Mouse (Mus musculus) retina, postnatal 7 days (tissue): ENCODE results near the gene Ttpal.

ENCODE experiments used
- DNase-seq: peaks from one replicate; pipeline ENCODE4 v3.0.0-alpha.2; 2012; ENCODE audit warnings: low read depth, low spot score

The Ttpal gene

DNA sequence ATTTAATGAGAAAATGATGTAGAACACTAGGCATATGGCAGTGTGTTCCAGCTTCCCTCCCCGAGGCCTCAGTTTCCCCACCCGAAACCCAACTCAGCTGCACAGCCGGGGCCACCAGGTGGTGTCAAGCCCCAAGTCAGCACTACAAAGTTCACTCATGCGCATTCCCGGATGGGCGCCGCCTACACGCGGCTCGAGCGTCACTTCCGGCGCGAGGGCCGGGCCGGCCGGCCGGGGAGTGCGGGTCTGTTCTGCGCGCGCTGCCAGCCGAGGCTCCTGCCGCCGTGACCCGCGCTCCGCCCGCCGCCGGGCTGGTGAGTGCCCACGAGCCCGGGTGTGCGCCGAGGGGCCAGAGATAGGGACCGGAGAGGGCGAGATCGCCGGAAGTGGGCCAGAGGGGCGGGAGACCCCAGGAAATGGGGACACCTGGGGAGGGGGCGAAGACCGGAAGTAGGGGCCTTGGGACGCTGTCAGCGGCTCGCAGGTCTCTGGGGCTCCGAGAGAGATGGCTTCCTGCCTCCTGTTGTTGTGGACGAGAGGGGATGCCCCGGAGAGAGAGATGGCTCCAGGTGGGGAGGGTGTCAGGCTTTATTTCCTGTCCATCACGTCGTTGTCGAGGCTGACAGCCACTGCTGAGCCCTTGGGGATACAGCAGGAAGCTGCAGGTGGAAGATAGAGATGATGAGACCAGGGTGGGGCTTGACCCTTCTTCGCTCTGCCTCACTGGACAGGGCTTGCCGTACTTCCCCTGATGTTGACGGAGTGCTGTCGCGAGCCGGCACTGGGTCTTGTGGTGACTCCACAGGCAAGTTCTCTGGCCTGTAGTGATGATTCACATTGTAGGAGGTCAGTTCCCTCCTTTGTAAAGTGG lies at the start of gene Ttpal:
Gene Ttpal (plus strand): TSS at position 214 of the 871 bp plus-strand sequence.
- DNase-seq = peak; percentile 83

DNA sequence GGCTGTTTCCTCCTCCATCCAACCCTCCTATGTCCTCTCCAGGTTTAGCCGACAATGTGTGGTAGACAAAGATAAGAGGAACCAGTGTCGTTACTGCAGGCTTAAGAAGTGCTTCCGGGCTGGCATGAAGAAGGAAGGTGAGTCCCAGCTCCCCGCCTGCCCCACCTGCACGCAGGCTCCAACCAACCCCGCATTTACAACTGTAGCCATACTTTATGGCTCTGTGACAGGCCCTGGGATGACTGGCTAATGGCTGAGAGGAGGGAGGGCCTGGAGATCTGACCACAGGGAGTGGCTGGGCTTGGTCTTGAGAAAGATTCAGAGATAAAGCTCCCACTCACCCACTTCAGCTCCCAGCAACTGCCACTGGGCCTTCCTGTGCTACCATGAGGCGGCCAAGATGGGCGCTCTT lies 49.6 kb upstream of the Ttpal start:
- DNase-seq = no peak

DNA sequence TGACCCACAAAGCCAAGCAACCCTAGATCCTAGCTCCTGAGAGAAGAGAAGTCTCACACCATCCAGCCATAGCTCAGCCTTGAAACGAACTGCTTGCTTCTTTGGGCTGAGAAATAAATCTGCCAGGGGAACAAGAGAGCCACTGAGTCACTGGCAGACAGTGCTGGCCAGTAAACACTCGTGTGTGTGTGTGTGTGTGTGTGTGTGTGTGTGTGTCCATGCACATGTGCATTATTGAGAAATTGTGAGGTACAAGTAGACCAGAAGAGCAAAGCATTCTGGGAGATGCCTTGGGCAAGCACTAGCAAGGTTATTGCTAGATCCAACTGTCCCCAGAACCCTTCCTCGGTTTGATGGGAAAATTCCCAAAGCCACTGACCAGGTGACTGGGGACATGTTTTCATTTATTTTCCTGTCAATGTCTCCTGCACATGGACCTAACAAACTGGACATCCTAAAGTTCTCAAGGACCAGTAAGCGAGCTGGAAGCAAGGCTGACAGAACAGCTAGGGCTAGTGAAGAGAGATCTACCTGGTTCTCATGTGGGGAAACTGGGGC lies 47.6 kb upstream of the Ttpal start:
- DNase-seq = no peak

DNA sequence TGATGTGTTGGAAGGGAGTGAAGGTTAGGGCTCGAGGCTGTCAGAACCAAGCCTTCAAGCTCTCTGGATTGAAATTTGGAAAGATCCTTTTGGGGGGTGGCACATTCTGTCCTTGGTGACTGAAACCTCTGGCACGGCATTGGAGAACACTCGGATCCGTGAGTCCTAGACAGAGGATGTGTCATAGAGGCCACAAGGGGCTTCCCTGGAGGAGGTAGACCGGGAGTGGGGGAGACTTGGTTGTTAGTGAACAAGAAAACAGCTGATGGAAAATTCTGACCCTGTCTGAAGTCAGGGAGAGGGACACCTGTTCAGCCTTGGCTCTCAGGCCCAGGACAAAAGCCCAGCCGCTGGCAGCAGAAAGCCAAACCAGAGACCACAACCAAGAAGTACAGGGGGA lies 47.1 kb upstream of the Ttpal start:
- no peak for DNase-seq

DNA sequence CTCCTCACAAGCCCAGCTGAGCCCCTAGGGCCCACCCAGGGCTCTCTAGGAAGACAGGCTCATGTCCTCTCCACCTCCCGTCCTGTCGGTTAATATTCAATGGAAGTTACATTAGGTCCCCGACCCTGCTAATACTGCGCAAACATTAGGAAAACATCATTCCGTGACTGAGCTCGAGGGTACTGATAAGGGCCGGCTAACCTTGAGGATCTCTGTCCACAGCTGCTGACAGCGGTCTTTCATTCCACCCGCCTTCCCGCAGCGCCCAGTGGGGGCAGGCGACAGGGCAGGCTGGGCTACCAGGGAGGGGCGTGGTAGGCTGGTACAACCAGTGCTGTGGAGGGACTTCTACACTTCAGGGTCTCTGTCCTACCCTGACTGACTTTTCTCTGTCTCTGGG lies 46.7 kb upstream of the Ttpal start:
- DNase-seq = no peak

DNA sequence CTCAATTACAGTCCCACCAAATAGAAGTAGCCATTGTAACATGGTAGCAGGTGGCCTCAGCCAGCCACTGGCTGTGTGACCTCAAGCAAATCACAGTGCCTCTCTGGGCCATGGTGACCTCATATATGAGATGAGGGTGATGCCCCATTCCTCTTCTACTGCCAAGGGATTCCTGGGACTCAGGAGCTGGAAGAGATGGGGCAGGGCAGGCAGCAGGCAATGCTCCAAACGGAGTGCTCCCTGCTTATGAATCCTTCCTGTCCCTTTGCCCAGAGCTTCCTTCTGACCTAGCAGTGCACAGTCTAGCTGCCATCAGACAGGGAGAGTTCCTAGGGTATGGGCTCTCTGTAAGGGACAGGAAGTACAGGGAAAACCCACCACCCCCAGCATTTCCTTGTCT lies 43.6 kb upstream of the Ttpal start:
- DNase-seq = no peak

DNA sequence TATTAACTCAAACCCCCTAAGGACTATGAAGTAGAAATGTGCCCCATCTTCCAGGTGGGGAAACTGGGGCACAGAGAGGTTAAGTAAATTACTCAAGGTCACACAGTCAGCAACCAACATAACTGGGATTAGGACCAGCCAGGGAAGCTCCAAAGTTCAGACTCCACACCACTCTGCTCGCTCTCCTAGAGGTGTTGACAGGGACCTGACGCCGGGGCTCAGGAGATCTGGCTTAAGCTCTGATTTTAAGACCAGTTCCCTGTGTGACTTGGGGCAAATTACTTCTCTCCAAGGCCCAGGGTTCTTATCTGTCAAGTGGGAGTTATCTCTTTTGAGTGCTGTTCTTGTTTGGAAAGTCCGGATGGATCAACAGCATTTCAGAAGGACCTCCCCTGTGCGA lies 42.9 kb upstream of the Ttpal start:
- no peak for DNase-seq

DNA sequence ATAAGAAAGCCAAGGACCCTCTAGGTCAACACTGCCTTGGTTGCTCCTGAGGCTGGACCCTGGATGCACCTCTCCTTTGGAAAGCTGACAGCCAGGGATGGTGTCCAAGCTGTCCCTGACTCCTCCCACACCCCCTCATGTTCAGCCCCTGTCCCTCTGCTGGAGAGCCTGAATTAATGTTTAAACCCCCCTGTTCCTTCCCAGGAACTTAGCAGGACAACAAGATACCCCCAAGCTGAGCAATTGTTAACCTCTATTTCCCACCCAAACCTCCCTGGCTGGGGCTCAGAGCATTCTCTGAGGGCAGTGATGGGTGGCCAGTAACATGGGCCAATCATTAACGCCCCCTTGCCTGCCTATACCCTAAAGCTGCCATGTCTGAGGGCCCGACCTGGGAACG lies 41.9 kb upstream of the Ttpal start:
- DNase-seq = no peak

DNA sequence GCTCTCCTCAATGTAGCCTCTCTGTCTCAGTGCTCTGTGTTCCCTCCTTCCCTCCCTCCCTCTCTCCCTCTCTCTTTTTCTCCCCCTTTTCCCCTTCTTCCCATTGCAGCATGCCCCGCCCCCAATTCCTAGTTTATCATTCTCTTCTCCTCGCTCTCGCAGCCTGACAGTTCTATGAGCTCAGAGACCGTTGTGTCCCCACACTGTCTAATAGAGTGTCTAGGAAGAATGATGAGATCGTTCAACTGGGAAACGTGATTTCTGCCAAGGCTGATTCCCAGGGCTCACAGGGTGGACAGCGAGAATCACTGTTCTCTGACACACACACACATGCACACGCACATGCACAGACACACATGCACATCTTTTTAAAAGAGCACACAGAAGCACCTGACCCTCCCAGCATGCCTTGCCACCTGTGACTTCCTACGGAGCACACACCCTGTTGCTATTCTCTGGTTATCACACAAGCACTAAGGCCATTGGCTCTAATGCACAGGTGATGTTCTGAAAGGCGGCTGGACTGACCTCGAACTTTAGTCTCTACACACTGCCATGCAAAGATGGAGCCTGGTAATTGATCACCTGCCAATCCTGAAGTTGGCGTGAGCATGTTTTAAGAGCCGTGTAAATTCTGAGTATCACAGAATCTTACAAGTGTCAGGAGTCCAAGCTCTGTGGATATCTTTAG lies 40.7 kb upstream of the Ttpal start:
- no peak for DNase-seq

DNA sequence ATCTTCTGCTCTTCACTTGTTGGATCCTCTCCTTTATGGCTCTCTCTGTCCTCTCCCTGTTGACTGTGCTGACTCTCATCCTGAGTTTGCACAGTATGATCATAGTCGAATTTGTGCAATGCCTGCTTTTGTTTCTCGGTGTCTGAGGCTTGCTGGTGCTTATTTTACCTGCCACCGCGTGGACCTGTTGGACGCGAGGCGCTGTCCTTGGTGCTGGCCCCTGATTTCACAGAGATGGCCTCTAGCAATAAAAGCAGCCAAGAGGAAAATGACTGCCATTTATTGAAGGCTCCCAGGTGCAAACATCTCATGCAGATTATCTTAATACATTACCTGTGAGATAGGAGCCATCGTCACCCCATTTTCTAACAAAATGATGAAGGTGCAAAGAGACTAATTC lies 37.5 kb upstream of the Ttpal start:
- no peak for DNase-seq

DNA sequence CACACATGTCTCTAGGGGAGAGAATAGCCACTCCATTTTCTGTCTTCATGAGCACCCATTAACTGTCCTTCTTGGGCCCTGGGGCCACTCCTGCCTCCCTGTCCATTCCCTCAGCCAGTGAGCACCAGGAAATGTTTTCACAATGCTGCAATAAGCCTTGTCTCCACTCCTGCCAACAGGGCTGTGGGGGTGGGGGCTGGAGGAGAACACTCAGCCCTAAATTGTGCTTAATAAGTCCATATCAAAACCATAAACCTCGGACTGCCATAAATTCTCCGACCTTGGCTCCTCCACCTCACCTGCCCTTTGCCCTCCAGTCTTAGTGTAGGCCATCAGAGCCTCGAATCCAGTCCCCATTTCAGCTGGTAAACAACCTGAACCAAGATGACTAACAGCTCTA lies 27.8 kb upstream of the Ttpal start:
- DNase-seq = no peak

DNA sequence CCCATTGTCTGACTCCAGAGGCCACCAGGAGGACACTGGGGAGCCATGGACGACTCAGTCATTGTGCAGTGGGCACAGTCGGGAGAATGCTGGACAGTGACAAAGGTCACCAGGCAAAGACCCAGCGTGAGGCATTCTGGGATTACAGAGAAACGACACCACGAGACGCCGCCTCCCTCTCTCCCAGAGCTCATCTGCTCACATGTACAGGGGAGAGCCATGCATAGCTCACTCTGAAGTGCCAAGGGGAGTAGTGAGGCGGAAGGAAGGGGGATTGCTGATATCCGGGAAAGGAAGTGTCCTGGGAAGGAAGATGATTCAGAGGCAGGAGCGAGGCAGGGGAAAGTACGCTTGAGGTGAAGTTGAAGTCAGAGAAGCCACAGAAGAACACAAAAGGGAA lies 26.9 kb upstream of the Ttpal start:
- no peak for DNase-seq

DNA sequence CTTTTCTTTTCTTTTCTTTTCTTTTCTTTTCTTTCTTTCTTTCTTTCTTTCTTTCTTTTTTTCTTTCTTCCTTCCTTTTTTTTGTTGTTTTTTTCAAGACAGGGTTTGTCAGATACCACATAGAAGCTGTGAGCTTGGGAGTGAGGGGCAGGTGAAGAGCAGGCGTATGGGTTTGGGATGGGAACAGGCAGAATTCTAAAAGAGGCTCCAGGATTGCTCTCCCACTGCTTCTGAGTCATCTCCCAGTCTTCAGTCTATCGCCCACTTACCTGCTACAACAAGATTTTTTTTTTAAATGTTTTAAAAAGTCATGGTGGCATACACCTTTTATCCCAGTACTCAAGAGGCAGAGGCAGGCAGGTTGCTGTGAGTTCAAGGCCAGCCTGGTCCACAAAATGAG lies 24.1 kb upstream of the Ttpal start:
- DNase-seq = no peak

DNA sequence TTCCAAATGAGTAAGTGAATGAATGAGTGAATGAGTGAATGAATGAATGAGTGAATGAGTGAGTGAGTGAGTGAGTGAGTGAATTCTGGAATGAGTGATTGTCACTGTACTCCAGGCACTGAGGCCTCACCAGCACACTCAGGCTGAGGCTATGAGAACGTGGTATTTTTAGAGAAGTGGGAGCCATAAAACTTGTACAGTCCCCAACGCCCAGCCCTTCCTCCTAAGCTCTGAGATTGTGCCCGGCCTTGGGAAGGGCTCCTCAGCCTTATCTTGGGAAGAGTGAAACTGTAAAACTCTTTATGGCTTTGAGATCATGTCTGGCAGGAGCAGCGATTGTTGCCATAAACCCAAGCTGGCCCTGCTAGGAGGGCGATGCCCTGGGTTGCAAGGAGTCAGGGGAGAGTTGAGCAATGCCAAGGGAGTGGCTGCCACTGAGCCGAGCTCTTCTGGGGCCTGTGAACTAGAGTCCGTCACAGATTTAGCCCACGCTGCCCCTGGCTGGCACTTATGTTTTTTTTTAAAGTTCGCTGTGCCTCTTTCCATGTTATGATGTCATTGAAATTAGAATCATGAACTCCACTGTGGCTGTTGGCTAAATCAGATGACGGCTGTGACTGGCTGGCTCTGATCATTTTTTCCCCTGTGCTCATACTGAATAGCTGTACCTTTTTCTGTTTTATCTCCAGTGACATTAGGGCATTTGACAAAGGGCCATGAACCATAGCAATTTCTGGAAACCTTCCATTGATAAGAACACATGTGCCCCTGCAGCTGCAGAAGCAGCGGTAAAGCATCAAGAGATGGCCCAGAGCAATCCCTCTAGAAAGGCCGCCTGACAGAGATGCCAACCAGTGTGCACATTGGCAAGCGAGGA lies 21.8 kb upstream of the Ttpal start:
- DNase-seq = no peak

DNA sequence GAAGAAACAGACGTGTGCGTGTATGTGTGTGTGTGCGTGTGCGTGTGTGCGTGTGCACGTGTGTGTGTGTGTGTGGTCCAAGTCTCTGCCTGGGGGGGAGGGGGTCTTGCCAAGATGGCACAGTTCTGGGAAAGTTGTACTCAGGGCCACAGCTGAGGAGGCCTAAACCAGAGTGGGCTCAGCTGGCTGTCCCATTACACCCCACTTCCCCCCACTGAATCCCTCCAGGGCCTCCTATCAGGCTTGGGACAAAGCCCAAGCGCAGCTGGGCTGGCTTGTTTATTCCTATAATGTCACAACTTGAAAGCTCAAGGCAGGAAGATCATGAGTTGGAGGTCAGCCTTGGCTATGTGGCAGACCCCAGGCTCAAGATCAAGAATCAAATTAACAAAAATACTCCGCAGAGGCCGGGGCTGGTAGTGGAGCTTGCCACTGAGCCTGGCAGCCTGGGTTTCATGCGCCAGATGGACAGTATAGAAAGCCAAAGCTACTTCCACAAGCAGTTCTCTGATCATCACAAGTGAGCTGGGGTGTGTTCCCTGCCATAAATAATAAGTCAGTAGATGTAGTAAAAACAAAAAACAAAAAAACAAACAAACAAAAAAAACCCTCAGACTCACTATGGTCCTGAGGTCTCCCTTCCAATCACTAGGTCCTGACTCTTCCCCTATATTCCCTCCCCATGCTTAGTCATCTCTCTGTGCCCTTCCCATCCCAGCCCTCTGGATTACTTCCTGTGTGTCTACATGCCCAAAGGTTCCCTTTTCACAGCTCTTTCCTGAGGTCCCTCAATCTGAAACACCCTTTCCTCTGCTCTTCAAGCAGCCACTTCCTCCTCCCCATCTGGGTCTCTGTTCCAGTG lies 18.7 kb upstream of the Ttpal start:
- DNase-seq = no peak

DNA sequence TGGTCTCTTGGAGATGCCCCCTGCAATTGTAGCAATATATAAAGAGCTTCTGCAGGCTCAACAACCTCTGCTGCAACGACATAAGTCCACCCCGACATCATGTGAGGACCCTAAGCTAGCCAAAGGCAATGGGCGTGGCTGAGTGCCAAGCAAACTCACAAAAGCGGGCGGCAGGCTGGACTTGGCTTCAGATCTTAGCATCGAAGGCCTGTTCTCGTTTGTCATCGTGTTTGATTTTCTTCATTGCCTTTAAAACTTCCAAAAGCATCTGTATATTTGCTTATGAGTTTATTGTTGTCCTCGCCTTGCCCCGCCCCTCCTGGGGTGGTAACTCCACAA lies 18.1 kb upstream of the Ttpal start:
- no peak for DNase-seq

DNA sequence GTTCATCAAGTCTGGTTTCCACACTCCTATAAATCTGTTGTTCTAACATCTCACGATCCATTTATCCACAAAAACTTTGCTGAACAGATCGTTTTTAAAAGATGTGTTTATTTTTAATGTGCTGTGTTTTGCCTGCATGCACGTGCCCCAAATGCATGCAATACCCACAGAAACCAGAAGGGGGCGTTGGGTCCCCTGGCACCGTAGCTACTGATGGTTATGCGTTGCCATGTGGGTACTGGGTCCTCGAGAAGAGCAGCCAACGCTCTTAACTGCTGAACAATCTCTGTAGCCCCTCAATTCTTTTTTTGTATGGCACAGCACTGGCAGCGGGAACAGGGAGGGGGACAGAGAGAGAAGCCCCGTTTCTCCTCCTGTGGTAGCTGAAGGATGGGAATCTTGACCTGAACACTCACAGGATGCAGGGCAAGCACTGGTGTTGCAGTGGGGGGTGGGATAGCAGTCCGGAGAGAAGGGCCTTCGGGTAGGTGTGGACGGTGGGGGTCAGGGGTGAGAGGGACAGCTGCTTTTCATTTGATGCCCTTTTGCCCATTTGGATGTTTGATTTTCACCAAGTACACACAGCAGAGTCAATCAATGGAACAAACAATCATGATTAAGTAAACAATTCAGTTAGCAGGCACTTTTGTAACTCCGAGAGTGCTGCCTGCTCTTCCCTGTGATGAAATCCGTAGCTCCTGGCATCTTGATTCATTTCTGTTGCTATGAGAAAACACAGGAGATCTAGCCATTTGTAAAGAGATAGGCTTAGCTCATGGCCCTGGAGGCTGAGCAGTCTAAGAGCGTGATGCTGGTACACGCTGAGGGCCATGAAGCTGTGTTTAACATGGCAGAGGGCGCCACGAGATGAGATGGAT lies 15.5 kb upstream of the Ttpal start:
- peak; percentile 25 for DNase-seq

DNA sequence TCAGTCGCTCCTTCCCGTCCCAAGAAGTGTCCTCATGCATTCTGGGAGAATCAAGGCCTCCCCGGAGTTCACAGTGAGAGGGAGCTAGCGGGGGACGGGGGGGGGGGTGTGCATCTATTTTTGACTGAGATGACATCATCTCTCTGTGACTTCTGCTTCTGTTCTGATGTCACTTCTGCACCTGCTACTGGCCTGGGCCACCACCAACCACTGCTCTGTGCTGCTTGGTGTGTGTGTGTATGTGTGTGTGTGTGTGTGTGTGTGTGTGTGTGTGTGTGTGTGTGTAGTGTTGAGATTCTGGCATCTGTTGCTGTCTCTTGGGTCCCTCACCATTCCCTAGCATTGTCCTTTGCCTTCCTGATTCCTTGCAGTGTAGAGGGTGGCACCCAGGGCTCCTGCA lies 14.6 kb upstream of the Ttpal start:
- DNase-seq = no peak

DNA sequence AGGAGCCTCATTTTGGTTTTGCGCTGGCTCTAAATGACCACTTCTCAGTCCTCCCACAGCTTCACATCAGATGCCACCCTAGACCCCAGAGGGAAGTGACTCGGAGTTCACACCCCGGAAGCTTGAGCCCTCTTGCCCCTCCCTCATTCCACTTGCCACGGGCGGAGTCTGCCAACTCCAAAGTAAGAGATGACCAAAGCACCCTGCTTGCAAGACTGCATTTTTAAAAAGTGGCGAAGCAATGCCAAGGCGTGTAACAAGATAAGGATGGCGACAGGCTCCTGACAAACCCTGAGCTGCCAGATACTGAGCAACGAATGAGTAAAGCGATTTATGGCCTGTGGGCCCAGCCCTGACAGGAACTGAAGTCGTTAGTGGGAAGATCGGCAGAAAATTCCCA lies 11.9 kb upstream of the Ttpal start:
- no peak for DNase-seq

DNA sequence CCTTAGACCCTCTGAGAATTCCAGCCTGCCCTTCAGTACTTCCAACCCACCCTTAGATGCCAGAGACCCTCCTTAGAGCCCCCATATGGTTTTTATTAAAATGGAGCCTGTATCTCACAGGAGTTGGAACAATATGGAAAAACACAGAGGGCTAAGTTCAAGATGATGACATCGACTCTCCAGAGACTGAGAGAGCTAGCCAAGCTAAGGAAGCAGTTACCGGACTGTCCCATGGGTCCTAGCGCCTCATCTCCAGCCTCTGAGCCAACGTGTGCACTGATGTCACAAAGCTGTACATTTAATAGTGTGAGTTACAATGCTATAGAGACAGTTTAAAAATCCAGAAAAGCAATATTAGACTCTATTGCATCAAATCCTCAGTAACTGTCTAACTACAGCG lies 11.1 kb upstream of the Ttpal start:
- no peak for DNase-seq
